Mouse (Mus musculus): ENCODE measurements around the gene Etv2.

GRCm38 (mm10) chr7:30610043-30610442 is 25.6 kb downstream of the Etv2 start:
- no peak for TF ChIP-seq MAX (IDR thresholded peaks at IDR 0.05; ENCODE audit: low read depth)
- TF ChIP-seq REST (IDR thresholded peaks at IDR 0.05; ENCODE audit: insufficient read depth, insufficient read length) = no peak
- no peak for TF ChIP-seq USF1 (IDR thresholded peaks at IDR 0.05; ENCODE audit: low read depth)
- no peak for TF ChIP-seq POLR2A (IDR thresholded peaks at IDR 0.05; ENCODE audit: insufficient read length, low read depth)
- no peak for TF ChIP-seq E2F4 (IDR thresholded peaks at IDR 0.05; ENCODE audit: insufficient read depth)
- TF ChIP-seq MYOG (IDR thresholded peaks at IDR 0.05; ENCODE audit: control insufficient read depth in 1 of 3, insufficient read depth in 1 of 3, insufficient read length in 2 of 3, low read depth in 2 of 3) = no peak
- TF ChIP-seq CEBPB (IDR thresholded peaks at IDR 0.05; ENCODE audit: insufficient read depth, poor library complexity, severe bottlenecking) = no peak
- TF ChIP-seq POLR2AphosphoS2 (IDR thresholded peaks at IDR 0.05; ENCODE audit: insufficient read length, low read depth) = no peak
